Mouse (Mus musculus) layer of hippocampus, postnatal 10 days (tissue): Measurements from ENCODE around the gene C8a. TPM values are rescaled to one million over a fixed set of nuclear protein-coding genes. Genes with fewer than 3 reads are reported as not detected.

ENCODE experiments used
- DNase-seq, 2 experiments: peaks; one replicate each; pipeline ENCODE4 v3.0.0; 2021; ENCODE audit warnings: low spot score in 2 of 2
- total RNA-seq, 2 experiments: library from RNA; stranded (reverse); gene quantifications; 2 replicates each; pipeline ENCODE4 v1.2.3; 2021

Gene C8a
- total RNA-seq, 2 experiments from 2014 or later, result not detected

DNA sequence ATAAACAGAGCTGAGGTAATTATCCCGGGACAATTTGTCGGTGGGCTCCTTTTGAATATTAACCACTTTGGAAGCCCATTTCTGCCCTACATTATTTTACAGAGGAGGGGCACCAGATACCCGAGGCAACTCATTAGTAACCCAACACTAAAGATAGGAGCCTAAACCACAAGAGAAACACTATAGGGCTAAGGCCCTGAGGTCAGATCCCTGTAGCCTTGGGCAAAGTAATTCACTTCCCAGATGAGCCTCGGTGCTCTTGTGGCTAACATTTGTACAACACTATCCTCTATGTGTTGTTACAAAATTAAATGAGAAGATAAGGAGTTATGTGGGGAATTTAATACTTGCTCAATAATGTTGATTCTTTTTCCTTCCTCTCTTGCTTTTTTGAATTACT, 32.7 kb downstream of the C8a start:
- no peak for DNase-seq

DNA sequence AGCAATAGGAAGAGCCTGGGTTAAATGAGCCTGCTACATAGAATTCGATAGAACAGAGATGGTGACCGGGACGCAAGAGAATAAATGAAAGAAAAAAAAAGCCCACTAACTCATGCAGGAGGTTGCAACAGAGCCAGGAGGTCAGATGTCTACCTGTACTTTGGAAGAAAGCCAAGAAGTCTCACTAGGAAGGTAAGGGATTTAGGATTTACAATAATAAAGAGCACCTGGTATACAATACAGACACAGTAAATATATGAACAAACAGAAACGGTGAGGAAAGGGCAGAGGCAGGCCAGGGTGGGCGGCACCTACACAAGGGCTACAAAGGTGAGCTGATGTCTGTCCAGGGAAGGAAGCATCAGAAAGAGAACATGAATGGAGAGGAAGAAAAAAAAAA, 34.0 kb downstream of the C8a start:
- no peak for DNase-seq

DNA sequence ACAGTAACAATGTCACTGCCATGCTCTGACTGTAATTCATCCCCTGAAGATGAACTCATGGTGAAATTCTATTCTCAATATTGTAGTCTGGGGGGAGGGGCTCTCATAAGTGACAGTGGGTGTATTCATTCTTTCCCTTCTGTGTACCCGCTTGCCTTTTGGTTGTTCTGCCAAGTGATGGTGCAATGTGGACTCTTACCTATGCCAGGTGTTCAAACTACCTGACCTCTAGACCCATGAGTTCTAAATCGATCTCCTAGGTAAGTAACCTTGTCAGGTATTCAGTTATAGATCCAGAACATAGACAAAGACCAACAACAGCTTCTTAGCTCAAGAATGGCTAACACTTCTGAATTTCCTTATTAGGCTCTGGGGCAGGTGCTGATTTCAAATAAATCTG, 37.9 kb downstream of the C8a start:
- no peak for DNase-seq

DNA sequence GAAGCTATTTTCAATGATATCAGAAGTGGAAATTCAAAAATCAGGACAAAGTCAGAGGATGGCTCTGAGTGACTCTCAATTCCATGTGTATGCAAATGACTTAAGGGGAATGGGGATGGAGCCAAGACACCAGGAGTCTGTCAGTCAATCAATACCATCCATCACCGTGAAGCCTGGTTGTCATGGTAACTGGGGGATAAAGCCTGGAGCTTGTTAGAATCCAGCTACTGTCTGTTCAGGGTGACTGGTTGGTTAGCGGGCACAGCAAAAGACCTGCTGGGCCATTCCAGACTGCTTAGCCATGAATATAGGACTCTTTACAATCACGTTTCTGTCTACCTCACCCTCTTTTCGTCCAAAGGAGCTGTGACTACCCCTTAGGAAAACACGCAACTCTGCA, 41.1 kb downstream of the C8a start:
- DNase-seq, result peak in 1 of 2 experiments; percentile 21

DNA sequence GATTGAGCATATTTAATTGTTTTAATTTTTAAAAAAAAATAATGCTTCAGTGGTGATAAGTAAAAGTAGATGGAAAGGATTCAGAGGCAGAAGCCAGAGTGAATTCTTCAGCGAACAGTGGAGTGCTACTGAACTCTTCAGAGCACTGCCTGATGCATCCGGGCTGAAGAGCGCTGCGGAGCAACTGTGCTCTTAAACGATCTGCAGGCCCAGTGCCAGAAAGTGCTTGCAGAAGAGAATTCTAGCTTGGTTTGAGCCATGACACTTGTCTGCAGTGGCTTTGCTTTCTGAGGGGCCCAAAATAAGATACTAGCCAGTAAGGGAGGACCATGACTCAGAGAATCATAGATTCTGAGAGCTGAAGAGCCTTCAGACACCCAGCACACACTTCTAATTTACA, 47.3 kb downstream of the C8a start:
- DNase-seq, result peak in 1 of 2 experiments; percentile 41

DNA sequence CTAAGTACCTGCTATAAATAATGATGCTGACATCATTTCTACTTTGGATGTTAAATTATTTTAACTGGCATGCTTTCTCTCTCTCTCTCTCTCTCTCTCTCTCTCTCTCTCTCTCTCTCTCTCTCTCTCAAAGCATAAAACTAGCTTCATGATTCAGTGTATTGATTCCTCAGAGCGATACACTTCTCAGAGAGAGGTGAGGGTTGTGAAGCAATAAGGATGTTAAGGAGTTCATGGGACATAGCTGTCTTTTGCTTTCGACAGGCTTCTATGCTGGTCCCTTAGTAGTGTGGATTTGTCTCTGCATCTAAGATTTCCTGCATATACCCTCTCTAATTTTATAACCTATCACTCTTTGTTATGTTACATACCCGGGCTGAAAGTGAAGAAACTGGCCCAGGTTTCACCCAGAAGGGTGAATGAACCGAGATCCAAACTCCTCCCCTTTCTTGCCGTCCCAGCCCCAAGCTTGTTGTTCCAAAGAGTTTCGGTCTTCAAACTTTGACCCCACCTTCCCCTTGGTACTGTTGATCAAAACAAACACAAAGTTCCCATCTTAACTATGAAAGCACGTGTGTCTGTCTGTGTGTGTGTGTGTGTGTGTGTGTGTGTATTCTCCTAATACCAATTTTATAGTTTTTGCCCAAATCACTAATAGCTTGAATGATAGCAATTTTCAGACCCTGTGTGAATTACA, 51.7 kb downstream of the C8a start:
- DNase-seq, result no peak

DNA sequence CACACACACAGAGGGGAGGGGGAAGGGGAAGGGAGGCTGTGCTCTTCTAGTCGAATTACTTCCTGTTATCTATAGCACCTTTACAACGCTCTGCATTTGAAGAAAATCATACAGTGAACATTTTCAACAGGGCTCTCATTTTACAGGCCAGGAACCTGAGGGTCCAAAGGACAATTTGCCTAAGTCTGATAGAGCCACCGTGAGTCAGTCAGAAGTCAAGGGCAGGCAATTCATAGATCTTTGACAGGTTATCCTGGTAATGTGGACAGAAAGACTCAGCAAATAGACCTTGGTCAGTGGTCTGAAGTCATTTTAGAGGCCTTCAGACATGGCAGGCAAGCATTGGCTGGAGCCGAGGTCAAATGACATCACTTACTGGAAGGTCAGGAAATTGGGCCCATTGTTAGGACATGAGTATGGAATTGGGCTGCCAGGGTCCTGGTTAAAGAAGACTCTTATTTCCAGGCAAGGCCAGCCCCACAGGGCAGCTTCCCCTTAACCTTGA, 52.5 kb downstream of the C8a start:
- no peak for DNase-seq

DNA sequence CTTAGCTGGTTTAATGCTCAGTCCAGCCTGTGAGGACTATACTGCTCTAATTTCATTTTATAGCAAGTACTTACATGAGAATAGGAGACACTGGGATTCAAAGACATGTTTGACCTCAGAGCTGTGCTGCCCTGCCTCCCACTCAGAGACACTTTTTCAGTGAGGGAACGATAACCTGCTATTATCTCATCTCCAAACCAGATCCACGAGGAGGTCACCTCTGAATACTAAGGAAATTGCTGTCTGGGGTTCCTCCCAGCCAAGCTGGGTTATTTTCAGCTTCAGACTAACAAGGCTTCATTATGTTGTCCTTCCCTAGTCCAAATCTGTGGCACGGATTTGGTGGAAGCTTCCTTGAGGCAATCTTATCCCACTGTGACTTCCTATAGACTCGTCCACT, 56.3 kb downstream of the C8a start:
- no peak for DNase-seq

DNA sequence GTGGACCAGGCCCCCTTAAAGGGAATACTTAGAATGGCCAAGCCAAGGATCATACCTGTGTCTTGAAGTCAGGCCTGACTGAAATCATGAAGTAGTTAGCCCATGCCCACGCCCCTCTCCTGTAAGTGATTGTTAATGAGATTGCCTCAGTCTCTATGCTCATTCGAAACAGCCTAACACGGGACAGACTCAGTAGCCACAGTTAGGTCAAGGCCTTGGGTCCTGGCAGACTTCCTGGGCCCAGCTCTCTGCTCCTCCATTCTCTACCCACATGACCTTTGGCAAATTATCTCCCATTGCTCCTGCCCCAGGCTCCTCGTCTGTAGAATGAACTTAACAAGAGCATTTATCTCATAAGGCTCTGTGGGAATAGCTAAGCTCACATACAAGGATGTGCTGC, 57.2 kb downstream of the C8a start:
- no peak for DNase-seq

DNA sequence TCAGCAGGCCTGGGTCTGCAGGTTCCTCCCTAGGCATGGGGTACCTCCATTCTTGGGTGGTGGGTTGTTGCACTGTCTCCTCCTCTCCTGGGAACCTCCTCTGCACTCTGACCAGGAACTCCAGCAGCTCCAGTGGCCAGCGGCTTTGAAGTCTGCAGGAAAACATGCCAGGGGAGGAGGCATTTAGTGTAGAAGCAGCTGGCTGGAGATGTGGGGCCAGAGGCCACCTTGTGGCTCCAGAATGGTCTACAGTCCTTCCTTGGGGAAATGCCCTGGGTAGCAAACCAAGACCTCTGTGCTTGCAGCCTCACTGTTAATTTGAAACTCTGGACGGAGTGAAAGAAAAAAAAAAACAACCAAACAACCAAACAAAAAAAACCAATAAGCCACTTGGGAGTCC, 58.7 kb downstream of the C8a start:
- no peak for DNase-seq

DNA sequence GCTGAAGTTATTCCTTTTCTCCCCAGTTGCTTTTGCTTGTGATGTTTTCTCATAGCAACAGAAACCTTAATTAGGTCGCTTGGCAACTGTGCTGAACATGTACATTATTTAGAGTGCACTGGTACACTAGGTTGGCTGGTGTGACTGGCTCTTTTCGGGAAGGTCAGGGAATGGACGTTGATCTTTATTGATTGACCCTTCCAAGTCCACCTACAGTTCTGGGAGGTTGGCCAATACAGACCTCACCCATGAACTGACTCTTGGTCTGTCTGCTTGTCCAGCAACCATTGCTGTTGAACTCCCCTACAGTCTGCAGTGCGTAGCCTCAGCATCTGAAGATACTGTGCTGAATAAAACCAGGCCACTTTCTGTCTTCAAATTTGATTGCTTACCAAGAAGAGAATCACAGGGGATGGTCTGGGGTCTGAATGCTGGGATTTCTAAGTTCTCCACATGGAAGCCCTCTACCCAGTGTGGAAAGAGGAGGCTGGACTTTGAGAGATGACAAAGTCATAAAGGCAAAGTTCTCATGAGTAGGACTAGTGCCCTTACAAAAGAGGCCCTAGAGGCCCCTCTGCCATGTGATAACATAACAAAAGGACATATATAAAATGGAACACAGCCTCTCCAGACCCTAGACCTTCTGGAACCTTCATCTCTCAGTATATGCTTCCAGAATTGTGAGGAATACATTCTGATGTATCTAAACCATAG, 59.5 kb downstream of the C8a start:
- no peak for DNase-seq

DNA sequence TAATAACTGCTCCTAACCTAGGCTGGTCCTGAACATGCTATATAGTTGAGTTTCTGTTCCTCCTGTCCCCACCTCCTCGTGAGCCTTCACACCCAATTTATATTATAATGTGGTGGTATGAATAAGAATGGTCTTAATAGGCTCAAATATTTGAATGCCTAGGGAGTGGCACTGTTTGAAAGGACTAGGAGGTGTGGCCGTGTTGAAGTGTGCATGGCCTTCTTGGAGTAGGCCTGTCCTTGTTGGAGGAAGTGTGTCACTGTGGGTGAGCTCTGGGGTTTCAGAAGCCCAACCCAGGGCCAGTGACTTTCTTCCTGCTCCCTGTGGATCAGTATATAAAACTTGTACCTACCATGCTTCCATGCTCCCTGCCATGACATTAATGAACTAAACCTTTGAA, 62.6 kb downstream of the C8a start:
- no peak for DNase-seq

DNA sequence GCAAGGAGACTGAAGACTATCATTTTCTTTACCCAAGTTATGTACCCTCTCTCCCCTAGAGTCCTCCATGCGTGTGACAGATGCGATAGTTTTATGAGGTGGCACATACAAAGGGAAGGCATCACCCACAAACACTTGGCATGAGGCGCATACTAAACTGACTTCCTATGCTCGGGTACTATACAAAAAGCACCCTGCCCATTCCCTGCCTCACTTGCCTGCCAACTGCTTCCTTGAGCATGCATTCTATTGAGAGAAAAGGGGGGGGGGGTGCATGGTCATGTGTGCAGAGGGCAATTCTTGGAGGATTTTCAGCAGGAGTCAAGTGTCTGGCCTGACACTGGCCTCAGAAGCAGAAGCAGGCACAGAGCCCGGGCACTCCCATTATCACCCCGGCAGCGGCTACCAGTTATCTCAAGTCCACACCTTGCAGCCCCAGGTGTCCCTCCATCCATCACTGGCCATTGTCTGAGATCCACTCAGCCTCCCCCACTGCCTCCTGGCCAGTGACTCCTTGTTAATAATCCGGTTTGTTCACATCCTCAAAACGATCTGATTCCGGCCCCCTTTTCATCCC, 65.4 kb downstream of the C8a start:
- DNase-seq, result no peak

DNA sequence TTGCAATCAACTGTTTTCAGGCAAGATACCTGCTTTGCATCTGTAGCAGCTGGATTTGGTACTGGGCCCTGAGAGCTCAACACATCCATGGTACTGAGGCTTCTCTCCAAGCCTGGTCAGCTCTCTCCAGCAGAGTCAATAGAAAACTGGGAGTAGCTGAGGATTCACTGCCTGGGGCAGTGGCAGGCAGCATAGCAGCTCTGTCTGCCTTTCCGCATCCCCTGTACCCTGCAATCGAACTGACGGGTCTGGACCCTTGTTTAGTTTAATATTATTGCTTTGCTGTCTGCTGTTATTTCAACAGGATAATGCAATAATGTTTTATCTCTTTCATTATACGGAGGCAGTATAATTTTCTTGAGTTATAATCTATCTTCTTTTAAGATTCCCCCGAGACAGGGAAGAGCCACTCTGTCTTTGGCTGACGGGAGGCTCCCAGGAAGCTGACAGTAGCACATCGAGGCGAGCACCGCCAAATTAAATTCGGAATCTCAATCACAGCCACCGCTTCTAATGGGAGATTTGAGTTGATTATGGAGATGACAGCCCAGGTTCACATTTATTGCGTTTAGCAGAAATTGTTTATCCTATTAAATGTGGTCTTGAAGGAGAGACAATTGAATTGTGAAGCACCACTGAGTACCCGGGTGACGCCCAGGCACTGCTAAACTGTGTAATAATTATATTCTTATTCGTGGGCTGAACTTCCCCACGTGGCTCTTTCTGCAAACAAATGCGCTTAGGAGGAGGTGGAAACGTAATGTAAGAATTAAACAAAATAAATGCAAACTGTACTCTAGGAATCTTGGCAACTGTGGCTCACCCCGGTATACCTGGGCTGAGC, 70.6 kb downstream of the C8a start:
- DNase-seq, result no peak

DNA sequence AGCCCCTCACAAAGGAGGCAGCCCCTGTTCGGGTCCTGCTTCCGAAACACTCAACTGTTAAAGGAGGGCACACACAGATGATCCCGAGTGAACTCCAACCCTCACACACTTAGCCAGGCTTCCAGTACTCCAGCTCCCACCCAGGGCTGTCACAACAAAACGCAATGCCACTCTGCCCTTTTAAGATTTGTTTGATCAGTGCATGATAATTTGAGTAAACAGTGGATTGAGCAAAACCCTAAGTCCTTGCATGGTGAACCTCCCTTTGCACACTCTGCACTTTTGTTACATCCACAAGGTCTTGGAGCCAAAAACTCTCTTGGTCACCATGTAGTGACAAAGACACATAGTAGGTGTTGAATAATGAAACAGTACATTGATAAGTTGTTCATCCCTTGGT, 72.1 kb downstream of the C8a start:
- DNase-seq, result no peak

DNA sequence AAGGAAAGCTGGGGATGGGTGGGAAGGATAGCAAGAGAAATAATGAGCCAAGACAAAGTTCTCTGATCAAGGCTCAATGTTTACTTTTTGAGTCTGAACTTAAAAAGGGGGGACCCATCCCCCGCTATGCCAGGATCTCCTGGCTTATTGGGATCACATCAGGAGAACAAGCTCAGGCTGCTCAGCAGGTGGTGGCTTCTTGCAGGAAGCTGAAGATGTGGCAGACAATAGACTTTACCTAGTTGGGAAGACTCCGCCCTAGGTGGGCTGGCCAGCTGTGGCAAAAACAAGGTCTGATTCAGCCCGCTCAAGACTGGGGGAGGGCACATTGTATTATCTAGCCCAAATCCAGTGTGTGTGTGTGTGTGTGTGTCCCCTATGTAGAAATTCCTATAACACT, 74.6 kb downstream of the C8a start:
- DNase-seq, result no peak

DNA sequence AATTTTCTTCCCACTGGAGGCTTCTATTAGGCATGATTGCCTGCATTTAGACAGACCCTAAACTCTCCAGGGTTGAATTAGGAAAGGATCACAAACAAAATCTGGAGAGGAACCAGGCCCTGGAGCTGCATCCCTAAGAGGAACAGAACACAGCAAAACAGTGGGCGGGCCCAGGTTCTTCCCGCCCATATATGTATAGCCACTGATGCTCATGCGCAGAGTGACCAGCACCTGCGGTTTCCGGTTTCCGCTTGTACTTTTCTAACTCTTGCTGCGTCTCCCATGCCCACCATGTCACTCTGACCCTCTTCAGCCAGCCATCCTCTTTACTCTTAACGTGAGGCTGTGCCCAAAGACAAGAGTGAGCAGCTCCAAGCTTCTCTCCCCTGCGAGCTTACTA, 77.2 kb downstream of the C8a start:
- DNase-seq, result no peak

DNA sequence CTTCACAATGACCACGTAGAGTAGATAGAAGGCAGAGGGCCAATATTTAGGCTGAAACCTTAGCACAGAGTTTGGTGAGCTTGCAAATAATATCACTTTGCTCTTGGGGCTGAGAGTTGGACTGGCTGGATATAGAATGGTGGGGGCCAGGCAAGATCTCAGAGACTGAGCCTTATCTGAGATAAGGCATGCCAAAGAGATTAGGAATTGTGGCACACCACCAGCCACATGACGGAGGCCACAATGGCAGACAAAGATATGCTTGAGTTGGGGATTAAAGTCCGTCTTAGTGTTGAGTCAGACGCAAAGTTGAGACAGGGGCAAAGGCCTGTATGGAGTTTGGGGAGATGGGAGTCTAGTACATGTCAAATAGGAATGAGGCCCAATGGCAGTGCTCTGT, 84.1 kb downstream of the C8a start:
- no peak for DNase-seq

DNA sequence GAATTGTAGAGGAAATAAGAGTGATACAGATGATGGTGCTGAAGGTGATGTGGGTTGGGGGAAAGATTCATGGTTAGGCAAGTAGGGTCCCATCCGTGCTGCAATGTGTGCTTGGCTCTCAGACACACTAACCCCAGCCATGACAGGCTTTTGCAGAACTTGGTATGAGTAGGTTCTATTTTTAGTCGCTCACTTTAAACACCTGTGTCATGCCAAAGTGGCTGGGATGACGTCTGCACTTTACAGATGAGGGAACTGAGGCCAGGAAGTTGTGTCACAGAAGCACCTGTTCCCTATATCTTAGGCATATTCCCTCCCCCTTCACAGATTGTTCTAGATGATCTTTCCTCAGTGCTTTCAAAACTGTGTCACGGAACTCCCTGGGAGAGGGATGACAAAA, 93.9 kb downstream of the C8a start:
- no peak for DNase-seq

DNA sequence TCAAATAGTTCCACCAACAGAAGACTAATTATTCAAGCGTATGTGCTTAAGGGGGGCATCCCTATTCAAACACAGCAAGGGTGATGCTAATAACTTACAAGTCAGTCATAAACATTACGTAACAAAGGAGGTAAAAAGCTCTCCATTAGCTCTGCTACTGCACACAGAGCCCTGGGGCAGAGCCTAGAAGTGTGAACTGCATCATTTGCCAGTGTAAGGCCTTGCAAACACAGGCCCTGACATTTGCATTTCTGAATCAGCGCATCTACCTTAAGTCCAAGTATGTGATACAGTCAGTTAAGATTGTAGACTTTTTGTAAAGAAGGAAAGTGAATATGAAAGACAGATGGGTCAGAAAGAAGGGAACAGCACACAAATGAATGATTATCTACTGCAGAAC, 94.8 kb downstream of the C8a start:
- no peak for DNase-seq

DNA sequence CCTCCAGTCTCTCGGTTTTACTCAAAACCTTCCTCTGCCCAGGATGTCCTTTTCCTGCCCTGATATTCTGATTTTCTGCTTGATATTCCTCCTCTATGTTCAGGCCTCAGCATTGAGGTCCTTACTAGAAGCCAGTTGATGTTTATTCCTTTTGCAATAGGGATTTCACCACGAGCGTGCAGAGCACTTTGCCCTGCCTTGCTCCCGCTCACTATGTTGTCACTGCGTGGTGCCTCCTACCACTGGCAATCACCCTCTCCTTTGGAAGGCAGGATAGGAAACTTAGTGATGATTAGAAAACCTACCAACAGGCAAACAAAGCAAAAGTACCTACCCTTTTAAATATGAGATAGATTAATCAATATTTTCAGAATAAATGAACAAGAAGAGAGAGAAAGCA, 96.7 kb downstream of the C8a start:
- DNase-seq, result no peak

DNA sequence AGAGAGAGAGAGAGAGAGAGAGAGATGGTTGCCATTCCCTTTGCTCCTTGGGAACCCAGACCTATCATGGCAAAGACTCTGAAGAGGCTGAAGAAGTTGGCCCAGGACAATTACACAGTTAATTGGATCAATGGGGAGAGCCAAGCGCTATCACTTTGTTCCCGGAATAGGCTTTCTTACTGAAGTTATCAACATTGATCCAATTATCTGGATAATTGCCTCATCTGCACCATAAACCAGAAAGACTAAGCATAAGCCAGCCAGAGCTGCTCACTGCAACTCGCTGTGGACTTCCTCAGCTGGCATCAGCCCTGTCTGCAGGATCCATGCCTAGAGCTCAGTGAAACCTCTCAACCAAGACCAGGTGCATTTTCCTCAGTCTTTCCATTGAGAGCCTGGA, 100.6 kb downstream of the C8a start:
- no peak for DNase-seq
